Mouse (Mus musculus): ENCODE results near the gene Vamp3.

- TF ChIP-seq CTCF (IDR thresholded peaks at IDR 0.05; ENCODE audit: borderline replicate concordance, insufficient read depth, low read length) (no peak), POLR2A (IDR thresholded peaks at IDR 0.05; ENCODE audit: low read depth, low read length) (no peak)
Observed at GRCm38 (mm10) chr4:151081355-151081754, 23.6 kb upstream of the Vamp3 start.

All from embryonic fibroblast, embryonic 13.5 days (primary cell).